Mouse (Mus musculus) cerebellum, adult 11 months (tissue): Measurements from ENCODE around the gene Akr1c13.
"Not testable (repeated sequence)": the region's sequence is repeated elsewhere in the genome, so short reads cannot be mapped to it uniquely, and the experiment has no call there.

Source experiments
- DNase-seq: peaks from one replicate; pipeline ENCODE4 v3.0.0; 2022

Akr1c13 gene

DNA sequence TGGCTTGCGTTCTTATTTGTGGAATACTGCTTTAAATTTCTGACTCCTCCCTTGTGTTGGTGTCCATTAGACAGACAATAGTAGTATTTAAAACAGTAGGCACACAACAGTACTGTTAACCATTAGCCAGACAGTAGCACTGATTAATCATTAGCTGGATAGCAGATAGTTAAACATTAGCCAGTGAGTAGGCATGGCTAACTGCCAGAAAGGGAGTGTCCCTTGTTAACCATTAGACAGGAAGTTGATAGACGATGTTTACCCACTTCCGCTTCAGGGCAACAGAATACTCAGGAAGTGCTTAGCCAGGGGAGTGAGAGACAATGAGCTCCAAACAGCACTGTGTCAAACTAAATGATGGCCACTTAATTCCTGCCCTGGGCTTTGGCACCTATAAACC is at the start of gene Akr1c13:
Gene Akr1c13, plus strand, starts transcription at position 247 of the 400 bp plus-strand sequence.
- no peak for DNase-seq

DNA sequence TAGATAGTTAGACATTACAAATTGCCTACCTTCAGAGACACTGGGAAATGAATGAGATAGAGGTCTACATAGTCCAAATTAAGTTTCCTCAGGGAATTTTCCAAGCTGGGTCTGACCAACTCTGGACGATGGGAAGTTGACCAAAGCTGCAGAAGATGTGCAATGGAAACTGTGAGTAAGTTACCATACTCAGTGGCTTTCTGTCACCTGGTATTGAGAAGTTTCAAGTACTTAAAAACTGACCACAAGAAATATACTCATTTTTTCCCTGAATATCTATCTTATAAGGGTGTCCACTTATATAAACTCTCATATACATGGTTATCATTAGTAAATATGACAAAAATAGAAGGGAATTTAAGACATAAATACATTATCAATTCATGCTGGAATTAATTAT is 46.7 kb upstream of the Akr1c13 start:
- no peak for DNase-seq

DNA sequence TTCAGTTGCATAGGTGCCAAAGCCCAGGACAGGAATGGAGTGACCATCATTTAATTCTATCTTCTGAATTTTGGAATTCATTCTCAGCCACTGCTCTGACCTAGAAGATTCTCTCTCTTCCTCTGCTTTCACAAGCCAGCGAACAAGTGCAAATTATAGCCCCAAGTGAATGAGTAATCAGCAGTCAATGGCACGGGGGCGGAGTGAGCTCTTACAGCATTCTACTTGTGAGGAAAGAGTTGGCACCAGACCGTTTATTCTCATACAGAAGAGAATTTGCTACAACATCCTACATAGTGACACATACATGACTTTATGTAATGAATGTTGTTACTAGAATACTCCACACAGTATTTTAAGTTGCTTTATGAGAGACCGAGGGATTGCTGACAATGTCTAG is 40.4 kb upstream of the Akr1c13 start, which contains the start of gene Akr1c18:
Gene Akr1c18, minus strand, starts transcription at position 137 of the 400 bp plus-strand sequence.
- no peak for DNase-seq

DNA sequence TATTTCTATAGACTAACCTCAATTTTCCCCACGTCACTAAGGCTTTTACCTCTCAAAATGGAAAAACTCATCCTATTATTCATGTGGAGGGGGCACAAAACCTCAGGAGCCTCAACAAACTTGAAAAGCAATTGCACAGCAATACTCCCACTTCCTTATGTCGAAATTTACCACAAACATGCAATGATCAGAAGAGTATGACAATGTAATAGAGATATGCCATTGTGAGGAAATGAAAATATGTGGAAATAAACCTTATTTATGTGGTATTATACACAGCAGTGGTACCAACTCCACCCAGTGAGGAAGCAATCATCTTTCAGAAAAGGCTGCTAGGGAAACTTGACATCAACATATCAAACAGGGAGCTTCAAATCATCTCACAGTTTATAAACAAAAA is 38.0 kb upstream of the Akr1c13 start:
- DNase-seq: no peak

DNA sequence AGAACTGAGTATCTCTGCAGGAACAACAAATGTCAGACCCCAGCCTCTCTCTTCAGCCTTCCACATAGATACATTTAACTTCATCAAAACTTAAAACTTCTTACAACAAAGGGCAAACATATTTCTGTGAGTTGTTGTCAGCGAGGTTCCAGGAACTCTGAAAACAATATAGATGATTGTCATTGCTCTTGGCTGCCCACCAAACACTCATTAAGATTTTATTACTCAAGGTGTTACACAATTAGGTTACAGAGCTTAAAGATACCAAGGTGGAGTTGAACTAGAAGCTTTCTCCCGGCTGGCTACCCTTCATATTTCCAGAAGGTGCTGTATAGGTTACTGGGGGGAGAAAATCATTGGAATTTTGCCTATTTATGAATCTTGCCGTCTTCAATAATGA is 37.4 kb upstream of the Akr1c13 start:
- no peak for DNase-seq

DNA sequence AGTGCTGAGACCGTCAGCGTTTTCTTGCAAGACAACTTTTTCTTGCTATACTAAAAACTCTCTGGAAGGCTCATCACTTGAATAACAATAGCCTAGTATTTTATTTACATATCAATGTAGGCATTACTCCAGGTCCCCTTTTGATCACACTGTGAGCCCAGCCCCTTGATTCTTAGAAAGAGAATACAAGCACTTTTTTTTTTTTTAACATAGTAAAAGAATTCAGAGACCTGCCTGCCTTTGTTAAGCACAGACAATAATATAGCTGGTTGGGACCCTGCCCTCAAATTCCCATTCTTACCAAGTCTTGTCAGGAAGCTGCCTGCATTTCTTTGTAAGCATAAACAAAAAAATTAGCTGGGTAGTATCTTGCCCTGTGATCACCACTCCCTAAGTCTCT is 35.7 kb upstream of the Akr1c13 start:
- no peak for DNase-seq

DNA sequence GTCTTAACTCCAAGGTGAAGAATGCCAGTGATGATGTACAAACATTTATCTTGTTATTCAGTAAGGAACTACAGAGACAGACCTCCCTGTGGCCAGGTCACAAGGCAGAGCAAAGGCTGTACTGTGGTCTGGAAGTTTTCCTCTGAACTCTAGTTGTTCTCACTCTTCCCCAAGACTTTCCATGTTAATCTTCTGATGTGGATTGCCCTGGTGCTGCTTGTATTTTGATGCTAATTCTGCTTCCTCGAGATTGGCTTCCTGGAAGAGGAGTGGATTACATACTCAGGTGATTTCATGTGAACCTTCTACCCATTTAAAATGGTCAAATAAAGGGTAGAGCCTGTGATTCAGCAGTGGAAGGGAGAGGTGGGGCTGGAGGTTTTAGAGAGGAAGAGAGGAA is 22.9 kb upstream of the Akr1c13 start:
- DNase-seq: no peak

DNA sequence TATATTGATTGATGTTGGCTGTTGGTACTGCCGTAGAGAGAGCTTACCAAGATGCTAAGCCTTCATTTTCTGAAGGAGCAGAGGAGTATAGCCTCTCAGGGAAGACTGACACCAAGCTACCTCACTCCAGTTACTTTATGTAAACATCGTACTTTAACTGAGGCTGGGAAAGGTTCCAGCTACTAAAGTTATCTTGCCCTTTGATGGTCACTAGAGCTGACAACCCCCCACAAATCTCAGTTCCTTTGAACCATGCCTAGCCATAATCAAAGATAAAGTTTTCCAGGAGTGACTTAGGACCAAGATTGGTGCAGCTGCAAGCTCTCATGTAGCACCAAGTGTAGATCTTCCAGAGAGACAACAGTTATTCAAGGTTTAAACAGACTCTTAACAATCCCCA is 18.0 kb upstream of the Akr1c13 start:
- no peak for DNase-seq

DNA sequence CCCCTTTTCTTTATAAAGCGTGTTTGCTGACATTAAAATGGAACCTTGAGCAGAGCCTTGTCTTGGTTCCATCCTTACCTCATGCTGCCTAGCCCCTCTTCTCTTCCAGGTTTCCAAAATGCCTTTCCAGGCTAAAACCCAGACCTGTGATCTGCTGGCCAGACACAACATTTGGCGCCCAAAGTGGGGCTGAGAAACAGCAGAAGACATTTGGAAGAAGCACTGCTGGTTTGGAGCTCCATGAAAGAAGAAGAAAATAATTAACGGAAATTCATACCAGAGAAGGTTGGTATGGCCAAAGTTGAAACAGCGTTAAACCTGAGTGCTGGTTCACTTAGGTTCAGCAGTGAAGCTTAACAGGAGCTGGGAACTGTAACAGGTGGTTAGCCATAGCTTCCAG is 9.6 kb upstream of the Akr1c13 start:
- not testable (repeated sequence) for DNase-seq

DNA sequence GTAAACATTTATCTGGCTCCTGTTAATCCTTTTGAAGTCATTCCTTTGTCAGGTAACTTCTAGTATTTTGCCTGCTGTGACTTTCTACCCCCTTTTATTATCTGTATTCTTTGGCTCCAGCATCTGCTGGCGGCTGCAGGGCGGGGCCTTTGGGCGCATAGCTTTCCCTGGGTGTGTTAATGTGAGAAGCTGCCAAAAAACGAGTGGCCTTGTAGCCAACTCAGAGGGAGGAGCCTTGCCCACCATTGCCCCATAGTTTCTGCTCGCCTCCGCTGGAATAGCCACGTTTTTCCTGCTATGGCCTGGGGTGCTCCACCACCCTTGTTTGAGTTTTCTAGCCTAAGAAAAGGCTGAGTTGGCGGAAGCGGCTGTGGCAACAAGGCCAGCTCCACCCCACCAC is 7.8 kb upstream of the Akr1c13 start:
- no peak for DNase-seq

DNA sequence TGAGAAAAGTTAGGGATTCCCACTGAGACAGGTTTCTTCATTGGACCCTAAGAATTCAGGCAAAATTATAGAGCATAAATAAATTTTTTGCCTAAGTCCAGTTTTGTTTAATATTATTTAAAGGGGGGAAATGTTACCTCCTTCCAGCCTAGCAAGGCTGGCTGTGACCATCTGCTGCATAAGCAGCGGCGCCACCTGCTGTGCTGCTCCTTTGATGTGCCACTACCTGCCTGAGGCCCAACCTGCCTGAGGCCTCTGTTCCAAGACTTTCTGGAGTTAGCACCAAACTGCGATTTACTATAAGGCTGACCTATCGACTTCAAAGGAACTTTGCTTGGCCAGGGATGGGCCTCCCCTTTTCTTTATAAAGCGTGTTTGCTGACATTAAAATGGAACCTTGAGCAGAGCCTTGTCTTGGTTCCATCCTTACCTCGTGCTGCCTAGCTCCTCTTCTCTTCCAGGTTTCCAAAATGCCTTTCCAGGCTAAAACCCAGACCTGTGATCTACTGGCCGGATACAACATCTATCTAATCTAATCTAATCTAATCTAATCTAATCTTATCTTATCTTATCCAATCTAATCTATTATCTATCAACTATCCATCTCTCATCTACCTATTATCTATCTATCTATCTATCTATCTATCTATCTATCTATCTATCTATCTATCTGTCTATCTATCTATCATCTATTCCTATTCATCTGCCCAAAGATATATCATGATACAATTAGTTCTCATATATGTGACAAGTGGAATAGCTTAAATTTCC is 4.1 kb upstream of the Akr1c13 start:
- DNase-seq: not testable (repeated sequence)

DNA sequence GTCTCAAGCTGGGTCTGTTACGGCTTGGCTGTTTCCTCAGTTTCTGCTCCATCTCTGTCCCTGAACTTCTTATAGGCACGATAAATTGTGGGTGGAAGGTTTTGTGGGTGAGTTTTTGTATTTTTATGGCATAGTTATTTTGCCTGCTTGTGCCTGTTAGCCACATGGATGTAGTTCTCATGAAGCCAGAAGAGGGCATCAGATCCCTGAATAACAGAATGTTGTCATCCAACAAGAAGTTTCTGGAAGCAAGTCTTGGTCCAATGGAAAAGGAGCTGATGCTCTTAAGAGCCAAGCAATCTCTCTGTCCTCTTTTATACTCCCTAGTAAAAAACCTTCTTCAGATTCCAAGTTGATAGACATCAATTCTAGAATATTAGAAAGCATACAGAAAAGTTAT is 2.8 kb upstream of the Akr1c13 start:
- no peak for DNase-seq

DNA sequence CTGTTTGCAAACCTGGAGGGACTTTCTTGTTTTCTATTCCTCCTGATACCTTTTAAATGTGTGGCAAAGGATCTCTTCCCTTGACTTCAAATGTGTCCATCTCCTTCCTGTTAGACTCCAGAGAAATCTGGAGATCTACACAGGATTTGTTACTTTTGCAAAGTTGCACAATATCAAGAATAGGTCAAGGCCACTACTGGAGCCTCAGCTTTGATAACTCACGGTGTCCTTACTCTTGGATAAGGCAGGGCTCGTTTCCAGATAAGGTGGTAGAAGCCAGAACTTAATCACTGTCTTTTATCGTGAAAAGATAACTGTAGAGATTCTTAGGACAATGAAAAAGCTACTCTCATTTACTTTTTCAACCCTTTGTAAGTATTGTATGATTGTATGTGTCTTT is 1.6 kb downstream of the Akr1c13 start:
- no peak for DNase-seq

DNA sequence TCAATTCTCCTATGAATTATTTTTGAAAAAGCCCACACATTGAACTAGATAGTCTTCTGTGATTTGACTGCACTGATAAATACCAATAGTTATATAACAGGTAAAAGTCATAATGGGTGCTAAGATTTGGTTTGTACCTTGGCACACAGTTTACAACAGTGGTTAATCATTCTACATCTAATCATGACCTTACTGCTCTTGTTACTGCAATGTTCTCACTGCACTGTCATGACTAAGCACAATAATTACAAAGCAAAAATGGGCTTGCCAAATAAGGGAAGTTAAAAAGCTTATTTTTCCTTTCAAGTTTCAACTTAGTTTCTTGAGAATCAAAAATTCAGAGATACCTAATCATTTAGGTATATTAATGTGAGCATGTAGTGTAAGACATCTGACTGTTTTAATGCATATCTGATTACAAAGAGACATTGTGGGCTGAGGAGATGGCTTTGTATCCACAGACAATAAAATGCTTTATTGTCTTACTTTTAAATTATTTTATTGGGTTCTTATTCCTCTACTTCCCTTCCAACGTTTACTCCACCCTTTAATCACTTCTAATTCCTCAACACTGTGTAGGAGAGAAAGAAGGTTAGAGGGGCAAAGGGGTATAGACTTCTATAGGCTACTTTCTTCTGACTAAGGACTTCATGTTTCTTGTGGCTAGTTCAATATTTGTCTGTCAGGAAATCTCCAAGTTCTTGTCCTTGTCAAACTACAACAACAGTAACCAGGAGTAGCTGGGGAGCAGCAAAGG is 15.4 kb downstream of the Akr1c13 start:
- DNase-seq: no peak

DNA sequence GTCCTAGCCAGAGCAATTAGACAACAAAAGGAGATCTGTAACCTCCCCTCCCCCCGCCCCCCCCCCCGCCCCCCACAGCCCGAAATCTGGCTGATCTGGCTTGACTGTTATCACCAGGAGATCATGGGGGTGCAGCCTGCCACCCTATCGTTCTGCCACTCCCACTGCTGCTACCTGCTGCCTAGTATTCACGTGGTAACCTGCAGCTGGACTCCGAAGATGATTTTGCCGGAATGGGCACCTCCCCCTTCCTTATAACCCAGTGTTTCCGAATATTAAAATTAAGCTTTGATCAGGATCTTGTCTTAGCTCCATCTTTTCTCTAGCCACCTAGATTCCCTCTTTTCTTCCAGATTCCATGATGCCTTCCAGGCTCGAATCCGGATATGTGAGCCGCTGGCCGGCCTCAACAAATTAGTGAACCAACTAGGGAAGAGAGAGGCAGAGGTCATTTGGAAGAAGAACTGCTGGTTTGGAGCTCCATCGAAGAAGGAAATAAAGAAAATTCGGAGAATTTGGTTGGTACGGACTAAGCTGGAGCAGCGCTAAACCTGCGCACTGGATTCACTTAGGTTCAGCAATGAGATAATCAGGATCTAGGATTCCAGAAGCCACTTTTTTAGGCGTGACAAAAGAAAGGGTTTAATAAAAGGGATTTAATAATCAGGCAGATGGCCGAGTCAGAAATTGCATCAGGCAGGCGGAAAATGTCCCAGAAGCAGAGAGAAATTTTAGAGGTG is 20.8 kb downstream of the Akr1c13 start:
- DNase-seq: no peak

DNA sequence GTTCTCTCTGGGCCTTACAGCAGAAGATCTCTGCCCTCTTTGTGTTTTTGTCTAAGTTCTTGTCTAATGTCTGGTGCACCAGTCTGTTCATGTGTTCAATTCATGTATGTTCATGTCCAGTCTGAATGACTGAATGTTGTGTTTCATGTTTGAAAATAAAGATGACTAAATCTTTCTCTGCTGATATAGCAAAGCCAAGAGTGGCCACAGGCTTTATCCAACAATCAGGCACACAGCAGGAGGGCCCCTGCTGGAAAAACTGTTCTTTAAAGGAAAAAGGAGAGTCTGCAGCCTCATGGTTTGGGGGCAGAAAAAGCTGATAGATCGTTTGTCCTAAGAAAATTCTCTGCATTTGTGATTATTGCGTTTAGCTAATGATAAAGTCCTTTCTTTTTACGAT is 21.4 kb downstream of the Akr1c13 start:
- no peak for DNase-seq

DNA sequence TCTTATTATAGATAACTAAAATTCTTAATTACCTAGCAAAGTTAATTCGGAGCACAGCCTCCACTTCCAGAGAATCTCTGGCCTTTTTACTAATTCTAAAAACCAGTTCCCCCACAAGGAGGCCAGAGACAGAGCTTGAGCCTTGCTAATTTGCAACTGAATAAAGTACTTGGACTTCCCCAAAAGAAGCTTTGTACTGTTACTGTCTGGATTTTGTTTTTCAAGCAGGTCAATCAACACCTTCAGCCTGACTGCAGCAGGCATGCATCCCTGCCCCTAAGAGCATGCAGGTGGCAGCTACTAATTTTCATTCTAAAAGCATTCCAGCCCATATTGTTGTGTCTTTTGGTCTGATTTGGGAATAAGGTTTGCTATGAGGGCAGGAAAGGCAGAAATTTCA is 24.5 kb downstream of the Akr1c13 start:
- DNase-seq: not testable (repeated sequence)

DNA sequence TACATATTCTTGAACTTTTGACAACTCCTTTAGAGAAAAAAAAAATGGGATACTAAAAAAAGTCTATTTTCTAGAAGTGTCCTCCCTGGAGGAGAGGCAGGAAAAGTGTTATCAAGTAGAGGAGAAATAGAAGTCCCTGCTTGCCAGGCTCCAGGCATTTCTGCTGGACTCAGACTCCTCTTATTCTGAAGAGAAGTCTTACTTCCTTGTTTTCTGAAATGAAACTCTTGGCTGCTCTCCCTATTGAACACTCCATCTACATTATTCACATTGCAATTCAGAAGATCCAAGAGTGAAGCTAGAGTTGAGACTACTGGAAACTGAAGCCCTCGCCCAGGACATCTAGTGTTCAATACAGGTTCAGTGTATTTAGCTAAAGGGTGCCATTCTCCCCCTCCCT is 37.5 kb downstream of the Akr1c13 start, which contains the start of gene Akr1c19:
Gene Akr1c19, plus strand, starts transcription at position 260 of the 400 bp plus-strand sequence.
- no peak for DNase-seq

DNA sequence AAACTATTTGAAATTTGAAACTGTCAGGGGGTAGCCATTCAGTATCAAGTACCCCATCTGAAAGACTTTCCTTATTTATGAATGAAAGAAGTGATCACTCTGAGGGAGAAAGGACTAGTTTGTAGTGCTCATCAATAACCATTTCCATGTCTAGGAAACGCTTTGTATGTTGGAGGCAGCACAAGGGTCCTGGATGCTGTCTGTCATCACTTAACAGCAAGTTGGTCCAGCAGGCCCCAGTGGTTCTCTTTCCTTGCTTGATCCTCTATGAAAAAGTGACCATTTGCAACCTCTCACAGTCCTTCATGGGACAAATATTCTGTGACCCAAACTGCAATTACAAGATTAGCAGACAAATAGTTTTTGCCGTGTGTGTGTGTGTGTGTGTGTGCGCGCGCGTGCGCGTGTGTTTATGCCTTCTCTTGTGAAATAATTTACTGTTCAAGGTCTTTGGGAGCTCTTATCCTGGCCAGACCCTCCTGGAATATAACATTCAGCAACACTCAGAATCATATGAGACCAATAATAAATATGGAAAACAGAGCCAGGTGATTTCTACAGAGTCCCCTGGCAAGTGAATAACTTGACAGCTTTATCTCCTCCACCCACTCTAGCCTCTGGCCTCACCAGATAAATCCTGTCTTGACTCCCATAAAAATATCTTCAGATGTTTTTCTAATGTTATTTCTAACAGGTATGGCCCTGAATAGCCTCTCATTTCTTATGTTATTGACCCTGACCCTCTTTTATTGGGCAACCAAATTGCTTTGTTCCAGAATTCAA is 40.1 kb downstream of the Akr1c13 start:
- no peak for DNase-seq

DNA sequence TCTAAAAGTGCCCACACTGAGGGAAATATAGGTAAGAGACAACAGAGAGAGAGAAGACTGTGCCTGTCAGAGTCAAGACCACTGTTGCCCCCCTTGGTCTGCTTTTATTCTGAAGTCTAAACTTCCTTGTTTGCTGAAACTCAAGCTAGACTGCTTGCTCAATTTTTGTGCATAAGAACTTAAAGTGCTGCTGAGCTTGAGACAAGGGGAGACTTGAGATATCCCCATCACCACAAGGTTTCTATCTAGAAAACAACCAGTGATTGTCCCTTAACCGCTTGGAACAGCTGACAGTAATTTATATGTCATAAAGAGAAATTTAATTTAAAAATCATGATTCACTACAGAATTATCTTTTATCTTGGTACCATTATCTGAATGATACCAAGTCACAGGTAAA is 42.2 kb downstream of the Akr1c13 start:
- no peak for DNase-seq

DNA sequence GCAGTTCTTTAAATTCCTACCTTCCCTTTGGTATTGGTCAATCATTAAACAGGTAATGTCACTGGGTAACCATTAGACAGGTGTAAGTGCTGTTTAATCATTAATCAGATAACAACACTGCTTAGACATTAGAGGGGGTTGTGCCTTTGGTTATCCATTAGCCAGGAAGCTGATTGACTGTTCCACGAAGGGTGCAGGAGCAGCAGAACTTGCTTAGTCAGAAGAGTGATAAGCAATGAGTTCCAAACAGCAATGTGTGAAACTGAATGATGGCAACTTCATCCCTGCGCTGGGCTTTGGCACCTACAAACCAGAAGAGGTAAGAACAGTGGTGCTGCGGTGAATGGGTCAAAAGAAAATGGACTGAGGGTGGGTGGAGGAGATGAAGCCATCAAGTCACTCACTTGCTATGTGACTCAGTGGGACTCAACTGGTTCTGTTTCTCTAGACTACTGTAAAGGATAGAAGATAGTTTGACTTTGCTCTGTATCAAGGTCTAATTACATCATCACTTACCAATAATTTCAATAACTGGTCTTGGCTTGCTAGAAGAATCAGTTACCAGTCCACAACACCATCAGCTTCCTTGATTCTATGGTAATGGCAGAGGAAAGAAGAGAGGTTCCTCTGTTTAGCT is 42.7 kb downstream of the Akr1c13 start:
- DNase-seq: no peak

DNA sequence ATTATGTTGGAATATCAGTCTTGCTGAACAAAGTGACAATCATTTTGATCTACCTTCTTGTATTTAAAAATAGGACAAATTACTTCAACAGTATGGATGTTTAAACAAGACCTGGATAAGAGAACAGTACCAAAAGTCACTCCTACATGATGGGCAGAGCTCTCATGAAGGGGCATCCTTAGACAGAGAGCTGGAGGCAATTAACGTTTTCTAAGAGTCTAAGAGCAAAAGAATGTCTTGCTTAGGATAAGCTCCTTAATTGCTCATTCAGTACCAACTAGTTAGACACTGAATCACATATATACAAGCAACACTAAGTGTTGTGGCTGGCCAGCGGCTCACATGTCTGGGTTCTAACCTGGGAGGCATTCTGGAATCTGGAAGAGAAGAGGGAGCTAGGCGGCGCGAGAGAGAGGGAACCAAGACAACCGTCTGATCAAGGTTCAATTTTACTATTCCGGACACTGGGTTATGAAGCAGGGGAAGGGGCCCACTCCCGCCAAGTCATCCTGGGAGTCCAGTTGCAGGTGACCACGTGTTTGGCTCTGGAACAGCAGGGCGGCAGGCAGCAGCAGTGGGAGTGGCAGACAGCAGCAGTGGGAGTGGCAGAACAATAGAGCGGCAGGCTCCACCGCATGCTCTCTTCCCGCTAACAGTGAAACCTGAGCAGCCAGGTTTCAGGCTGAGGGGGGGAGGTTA is 54.1 kb downstream of the Akr1c13 start:
- DNase-seq: no peak
